Mouse (Mus musculus): ENCODE measurements around the gene Hdac8. TPM values are rescaled to one million over a fixed set of nuclear protein-coding genes. Genes with fewer than 3 reads are reported as not detected.

Hdac8 gene
- polyA plus RNA-seq, 1 experiment from 2014 or later = 2.5 TPM

DNA sequence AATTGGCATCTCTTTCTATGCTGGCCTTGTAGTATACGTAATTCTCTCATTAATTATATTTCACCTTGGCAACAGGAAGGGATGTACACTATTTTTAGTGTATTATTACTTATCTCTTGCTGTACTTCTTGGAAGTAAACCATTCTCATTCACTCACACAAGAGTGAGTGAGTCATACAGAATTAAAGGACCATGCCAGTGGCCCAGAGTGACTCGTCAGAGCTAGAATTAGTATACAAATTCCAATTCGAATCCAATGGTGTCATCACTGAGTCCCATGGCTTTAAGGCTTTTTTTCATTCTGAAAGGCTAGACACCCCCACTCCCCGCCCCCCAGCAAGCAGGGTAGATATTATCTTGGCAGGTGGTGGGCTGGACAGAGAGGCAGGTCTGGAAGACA lies 88.2 kb downstream of the Hdac8 start:
- DNase-seq (no peak), ATAC-seq (ENCODE audit: low read depth) (no peak)
- Histone ChIP-seq H3K4me3 (replicated peaks) (no peak overlapping the region), H3K27ac (no peak overlapping the region), H3K9ac (no peak overlapping the region), H3K27me3 (peaks cover 5% of the 10 kb centered on the region; the same call in 1 of the 2 replicates), H3K36me3 (no peaks in the 10 kb centered on the region), H3K4me2 (no peak overlapping the region), H3K9me3 (replicated peaks) (no peaks in the 10 kb centered on the region), H3K4me1 (replicated peaks) (no peaks in the 10 kb centered on the region)
- 69% methylated on average over 4 of the region's 4 CpGs for WGBS (ENCODE audit: insufficient replicate concordance)

DNA sequence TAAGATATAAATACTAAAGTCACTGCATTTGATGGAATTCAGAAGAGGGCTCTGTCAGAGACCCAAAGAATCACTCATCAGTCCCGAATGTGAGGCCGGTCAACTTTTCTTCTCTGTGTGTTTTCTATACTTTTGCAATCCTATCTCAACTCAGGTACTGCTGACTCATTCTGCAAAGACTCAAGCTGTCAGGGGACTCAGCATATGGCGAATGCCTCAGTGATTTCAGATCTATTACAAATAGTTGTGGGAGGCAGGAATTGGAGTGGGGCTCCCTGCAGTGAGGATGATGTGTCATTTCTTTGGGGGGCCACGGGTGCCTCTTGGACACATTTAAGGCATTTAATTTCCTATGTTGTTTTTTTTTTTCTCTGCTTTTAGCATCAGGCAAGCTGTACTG lies 88.8 kb downstream of the Hdac8 start:
- Histone ChIP-seq H3K9me3 (replicated peaks) (no peaks in the 10 kb centered on the region), H3K27me3 (peaks cover 5% of the 10 kb centered on the region; the same call in 1 of the 2 replicates), H3K4me1 (replicated peaks) (no peaks in the 10 kb centered on the region), H3K4me2 (no peak overlapping the region), H3K9ac (no peak overlapping the region), H3K27ac (no peak overlapping the region), H3K4me3 (replicated peaks) (no peak overlapping the region), H3K36me3 (no peaks in the 10 kb centered on the region)
- 52% methylated on average over 4 of the region's 4 CpGs for WGBS (ENCODE audit: insufficient replicate concordance)
- no peak for ATAC-seq (ENCODE audit: low read depth)
- no peak for DNase-seq

DNA sequence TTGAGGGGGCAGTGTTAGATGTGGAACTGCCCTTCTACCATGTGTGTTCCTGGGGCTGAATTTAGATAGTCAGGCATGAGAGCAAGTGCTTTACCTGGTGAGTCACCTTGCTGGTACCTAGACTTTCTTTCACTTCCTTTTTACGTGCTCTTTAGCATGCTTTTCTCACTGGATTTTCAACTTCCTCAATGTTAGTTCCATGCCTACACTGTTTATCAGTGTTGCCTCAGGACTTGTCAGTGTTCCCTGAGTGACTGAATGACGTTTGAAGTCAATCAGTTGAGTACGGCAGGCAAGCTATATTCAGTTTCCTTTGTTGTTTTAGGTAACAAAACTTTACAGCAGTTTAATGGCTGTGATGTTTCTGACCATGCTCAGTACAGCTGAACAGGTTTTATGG lies 120.4 kb downstream of the Hdac8 start:
- WGBS (ENCODE audit: insufficient replicate concordance) = 31% methylated on average over 3 of the region's 3 CpGs
- H3K4me1 ChIP-seq (replicated peaks) = no peaks in the 10 kb centered on the region
- H3K9ac ChIP-seq = no peak overlapping the region
- ATAC-seq (ENCODE audit: low read depth) (no peak), DNase-seq (no peak)
- no peak overlapping the region for H3K27ac ChIP-seq
- H3K36me3 ChIP-seq = no peaks in the 10 kb centered on the region
- peaks cover 4% of the 10 kb centered on the region; the same call in 1 of the 2 replicates for H3K27me3 ChIP-seq
- no peak overlapping the region for H3K4me3 ChIP-seq (replicated peaks)
- H3K4me2 ChIP-seq = no peak overlapping the region
- H3K9me3 ChIP-seq (replicated peaks) = no peaks in the 10 kb centered on the region

DNA sequence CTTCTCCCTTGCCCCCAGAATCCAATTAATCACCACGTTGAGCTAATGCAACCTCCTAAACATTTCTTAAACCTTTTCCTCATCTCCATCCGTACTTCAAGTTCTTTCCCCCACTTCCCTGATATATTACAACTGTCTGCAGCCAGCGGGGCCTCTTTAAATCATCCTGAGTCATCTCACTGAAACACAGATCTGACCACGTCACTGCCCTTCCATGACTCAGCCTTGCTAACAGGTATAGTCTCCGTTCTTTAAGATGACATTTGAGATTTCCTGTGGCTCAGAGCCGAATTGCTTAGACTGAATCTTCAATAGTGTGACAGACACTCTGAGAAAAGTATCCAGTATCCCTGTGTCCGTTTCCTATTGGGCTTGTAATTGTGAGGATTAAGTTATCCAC lies 122.0 kb downstream of the Hdac8 start:
- Histone ChIP-seq H3K27ac (no peak overlapping the region), H3K4me3 (replicated peaks) (no peak overlapping the region), H3K27me3 (peaks cover 4% of the 10 kb centered on the region; the same call in 1 of the 2 replicates), H3K36me3 (no peaks in the 10 kb centered on the region), H3K4me1 (replicated peaks) (no peaks in the 10 kb centered on the region), H3K4me2 (no peak overlapping the region), H3K9me3 (replicated peaks) (no peaks in the 10 kb centered on the region), H3K9ac (no peak overlapping the region)
- no peak for ATAC-seq (ENCODE audit: low read depth)
- no peak for DNase-seq
- 54% methylated on average over 7 of the region's 7 CpGs for WGBS (ENCODE audit: insufficient replicate concordance)

DNA sequence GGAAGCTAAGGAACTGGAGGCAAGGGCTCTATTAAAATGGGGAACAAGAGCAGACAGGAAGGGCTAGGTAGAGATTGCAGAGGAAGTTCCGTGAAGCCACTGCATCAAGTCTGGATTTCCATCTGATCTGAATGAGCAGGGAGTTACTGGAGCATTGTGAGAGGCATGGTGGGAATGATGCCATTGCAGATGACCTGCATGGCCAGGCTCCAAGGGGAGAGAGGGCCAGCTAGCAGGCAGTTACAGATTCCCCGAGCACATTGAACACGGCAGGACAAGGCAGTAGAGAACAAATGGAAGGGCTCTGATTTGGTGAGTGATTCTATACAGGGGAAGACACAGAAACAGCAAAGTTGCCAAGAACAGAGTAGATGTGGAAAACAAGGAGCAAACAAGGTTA lies 138.6 kb downstream of the Hdac8 start:
- no peaks in the 10 kb centered on the region; the same call in 1 of the 2 replicates for H3K4me1 ChIP-seq (replicated peaks)
- H3K27me3 ChIP-seq = 0 out of 2 replicates have a peak, but pooled peaks cover 4% of the 10 kb centered on the region
- ATAC-seq (ENCODE audit: low read depth) (no peak), DNase-seq (no peak)
- no peak overlapping the region for H3K27ac ChIP-seq
- no peaks in the 10 kb centered on the region for H3K9me3 ChIP-seq (replicated peaks)
- no peak overlapping the region for H3K4me2 ChIP-seq
- WGBS (ENCODE audit: insufficient replicate concordance) = 67% methylated on average over 3 of the region's 3 CpGs
- H3K9ac ChIP-seq = no peak overlapping the region
- no peaks in the 10 kb centered on the region for H3K36me3 ChIP-seq
- H3K4me3 ChIP-seq (replicated peaks) = no peak overlapping the region

DNA sequence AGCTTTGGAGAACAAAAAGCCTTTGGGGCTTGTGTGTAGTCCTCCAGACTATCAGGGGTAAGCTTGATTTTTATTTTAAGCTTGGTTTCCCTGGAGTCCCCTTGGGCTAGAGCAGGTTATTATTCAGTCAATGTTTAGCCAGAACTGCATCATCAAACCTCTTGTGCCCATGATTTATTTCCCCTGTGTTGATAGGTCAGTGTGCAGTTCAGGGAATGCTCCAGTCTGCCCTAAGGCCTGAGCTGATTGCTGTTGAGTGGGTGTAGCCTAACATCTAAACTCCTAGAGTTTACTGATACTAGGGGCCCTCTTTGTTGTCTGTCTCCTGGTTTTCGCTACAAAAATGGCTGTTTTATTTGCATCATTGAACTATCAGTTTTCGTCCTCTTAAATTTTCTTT lies 142.9 kb downstream of the Hdac8 start:
- H3K27me3 ChIP-seq = no peaks in the 10 kb centered on the region
- H3K27ac ChIP-seq = no peak overlapping the region
- H3K4me3 ChIP-seq (replicated peaks) = no peak overlapping the region
- no peaks in the 10 kb centered on the region for H3K36me3 ChIP-seq
- no peak overlapping the region for H3K4me2 ChIP-seq
- no peaks in the 10 kb centered on the region for H3K9me3 ChIP-seq (replicated peaks)
- 63% methylated on average over 2 of the region's 2 CpGs for WGBS (ENCODE audit: insufficient replicate concordance)
- DNase-seq = no peak
- ATAC-seq (ENCODE audit: low read depth) = no peak
- no peaks in the 10 kb centered on the region; the same call in 1 of the 2 replicates for H3K4me1 ChIP-seq (replicated peaks)
- H3K9ac ChIP-seq = no peak overlapping the region

DNA sequence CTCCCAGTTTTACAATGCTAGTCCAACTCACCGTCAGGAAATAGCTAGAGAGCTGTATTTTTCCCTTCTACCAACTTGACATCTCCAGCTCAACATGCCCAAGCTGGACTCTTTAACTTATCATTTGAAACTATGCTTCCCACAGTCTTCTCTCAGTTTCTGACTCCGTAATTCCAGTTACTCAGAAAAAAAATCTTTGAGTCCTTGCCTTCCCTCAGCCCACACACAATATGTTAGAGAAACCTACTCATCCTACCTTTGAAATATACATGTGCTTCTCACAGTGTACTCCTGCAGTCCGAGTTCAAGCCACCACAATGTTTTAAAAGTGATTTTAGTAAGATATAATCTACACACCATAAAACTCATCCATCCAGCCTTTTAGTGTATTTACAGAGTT lies 151.7 kb downstream of the Hdac8 start:
- no peak overlapping the region for H3K9ac ChIP-seq
- no peak overlapping the region for H3K4me2 ChIP-seq
- no peak overlapping the region for H3K27ac ChIP-seq
- no peak overlapping the region for H3K4me3 ChIP-seq (replicated peaks)
- H3K27me3 ChIP-seq = no peaks in the 10 kb centered on the region; the same call in 1 of the 2 replicates
- ATAC-seq (ENCODE audit: low read depth) (no peak), DNase-seq (no peak)
- WGBS (ENCODE audit: insufficient replicate concordance) = 62% methylated on average over 3 of the region's 3 CpGs
- no peaks in the 10 kb centered on the region for H3K4me1 ChIP-seq (replicated peaks)
- H3K9me3 ChIP-seq (replicated peaks) = no peaks in the 10 kb centered on the region
- H3K36me3 ChIP-seq = no peaks in the 10 kb centered on the region

DNA sequence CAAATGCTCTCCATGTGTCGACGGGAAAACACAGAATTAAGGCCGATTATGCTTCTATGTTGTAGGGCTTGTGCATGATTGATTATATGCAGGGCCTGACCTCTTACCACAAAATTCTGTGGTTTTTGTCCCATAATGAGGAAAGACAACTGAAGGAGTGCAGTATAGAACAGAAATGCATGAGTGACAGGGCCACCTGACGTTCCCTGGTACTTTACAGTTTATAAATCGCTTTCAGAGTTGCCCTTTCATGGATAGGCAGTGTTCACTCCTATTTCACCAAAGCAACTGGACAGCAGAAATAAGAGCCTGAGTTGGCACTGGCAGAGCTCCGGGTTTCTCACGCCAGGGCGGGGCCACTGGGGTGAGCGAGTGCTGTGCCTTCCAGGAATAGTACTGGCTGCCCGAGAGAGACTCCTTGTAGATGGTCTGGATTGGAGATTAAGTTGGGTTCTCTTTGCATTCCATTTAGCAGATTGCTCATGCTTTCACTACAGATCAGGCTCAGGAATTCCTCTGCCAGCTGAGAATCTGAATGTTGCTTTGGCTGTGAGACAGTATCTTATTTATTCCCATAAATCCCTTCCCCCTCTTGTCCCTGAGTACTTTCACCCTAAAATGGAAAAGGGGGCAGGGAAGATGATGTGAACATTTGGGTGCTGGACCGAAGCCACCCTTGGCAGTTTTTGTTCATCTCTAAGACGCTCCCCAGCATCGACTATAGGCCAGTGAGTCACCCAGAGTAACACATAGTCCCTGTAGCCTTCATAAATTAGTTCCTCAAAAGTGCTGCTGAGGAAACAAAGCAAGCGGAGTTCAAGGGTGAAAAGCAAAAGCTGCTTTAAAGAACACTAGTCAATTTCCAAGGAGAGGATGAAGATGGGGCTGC lies 155.1 kb downstream of the Hdac8 start:
- Histone ChIP-seq H3K4me1 (replicated peaks) (no peaks in the 10 kb centered on the region), H3K9me3 (replicated peaks) (no peaks in the 10 kb centered on the region), H3K4me2 (no peak overlapping the region), H3K27me3 (no peaks in the 10 kb centered on the region; the same call in 1 of the 2 replicates), H3K4me3 (replicated peaks) (no peak overlapping the region), H3K27ac (no peak overlapping the region), H3K9ac (no peak overlapping the region), H3K36me3 (no peaks in the 10 kb centered on the region)
- 79% methylated on average over 14 of the region's 14 CpGs for WGBS (ENCODE audit: insufficient replicate concordance)
- ATAC-seq (ENCODE audit: low read depth) (no peak), DNase-seq (no peak)

DNA sequence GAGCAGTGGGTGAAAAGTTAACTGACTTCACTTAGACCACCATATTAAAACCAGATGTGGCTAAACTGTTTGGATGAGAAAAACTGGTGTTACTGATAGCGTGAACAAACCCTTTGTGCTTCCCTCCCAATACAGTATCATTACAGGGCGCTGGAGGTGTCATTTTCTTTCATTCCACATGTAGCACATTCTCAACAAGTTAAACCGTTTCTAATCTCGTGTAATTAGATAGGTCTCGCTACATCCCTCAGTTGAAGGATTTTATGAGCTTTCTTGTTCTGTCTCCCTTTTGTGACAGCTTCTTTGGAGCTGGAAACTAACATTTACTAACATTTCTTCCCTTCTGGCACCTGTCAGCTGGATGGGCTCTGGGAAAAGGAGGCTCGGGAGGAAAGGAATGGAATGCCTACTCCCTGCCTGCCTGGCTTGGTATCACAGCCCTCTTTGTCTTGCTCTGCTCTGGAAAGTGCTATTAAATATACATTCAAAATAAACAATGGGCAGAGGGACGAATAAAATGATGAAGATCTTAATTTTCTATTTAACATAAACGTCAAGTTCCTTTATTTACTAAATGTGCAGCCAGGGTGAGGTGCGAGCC lies 156.2 kb downstream of the Hdac8 start:
- Histone ChIP-seq H3K27ac (no peak overlapping the region), H3K9me3 (replicated peaks) (no peaks in the 10 kb centered on the region), H3K36me3 (no peaks in the 10 kb centered on the region), H3K9ac (no peak overlapping the region), H3K4me2 (no peak overlapping the region), H3K4me3 (replicated peaks) (no peak overlapping the region), H3K4me1 (replicated peaks) (no peaks in the 10 kb centered on the region), H3K27me3 (no peaks in the 10 kb centered on the region; the same call in 1 of the 2 replicates)
- DNase-seq (no peak), ATAC-seq (ENCODE audit: low read depth) (no peak)
- WGBS (ENCODE audit: insufficient replicate concordance) = 66% methylated on average over 9 of the region's 9 CpGs

DNA sequence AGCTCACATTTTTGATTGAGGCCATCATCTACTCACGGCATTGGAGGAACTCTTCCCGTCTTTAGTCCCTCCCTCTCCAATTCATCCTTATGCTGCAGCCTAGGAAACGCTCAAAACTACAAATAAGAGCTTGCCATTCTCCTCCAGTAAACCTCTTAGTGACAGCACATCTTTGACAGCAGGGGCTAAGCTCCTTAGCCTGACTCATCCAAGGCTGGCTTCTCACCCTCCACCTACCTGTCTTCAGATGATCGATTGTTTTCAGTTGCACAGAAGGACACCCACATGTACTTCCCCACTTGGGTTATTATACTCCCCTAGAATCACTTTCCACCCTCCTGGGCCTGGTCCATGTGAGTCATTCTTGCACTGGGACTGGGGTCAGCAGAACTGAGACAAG lies 163.5 kb downstream of the Hdac8 start:
- H3K4me3 ChIP-seq (replicated peaks) = no peak overlapping the region
- ATAC-seq (ENCODE audit: low read depth) (no peak), DNase-seq (no peak)
- no peak overlapping the region for H3K27ac ChIP-seq
- peaks cover 8% of the 10 kb centered on the region; the same call in 1 of the 2 replicates for H3K27me3 ChIP-seq
- no peaks in the 10 kb centered on the region for H3K9me3 ChIP-seq (replicated peaks)
- H3K4me2 ChIP-seq = no peak overlapping the region
- H3K9ac ChIP-seq = no peak overlapping the region
- 69% methylated on average over 4 of the region's 4 CpGs for WGBS (ENCODE audit: insufficient replicate concordance)
- H3K4me1 ChIP-seq (replicated peaks) = no peaks in the 10 kb centered on the region
- no peaks in the 10 kb centered on the region for H3K36me3 ChIP-seq

DNA sequence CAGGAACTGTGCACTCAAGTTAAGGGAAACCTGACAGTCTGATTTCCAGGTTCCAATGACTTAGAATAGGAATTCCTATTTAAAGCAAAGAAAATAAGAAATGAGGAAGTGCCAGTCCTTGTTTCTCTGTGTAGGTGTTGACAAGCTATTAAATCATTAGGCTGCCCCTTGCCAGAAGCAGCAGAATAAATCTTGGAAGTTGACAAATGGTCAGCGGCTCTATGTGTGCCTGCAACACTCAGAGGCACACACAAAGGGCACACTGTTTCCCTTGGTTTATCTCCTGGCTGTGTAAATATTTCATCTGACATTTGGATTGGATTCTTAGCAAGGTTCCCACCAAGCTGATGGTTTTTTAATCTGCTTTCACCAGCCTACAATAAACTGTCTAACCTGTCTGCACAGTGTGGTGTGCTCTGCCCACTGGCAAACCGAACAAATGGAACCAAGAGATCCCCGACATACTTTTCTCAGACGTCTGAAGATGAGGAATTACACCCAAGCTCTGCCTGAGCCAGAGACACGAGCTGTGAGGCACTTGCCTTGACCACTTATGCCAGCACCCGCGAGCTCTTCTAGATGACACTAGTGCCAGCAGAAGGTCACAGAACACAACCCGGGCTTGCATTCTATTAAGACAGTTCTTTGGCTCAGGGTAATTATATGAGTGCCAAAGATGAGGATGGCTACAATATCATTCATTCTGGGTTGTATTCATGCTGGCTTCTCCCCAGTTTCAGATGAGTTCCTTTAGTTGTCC lies 165.6 kb downstream of the Hdac8 start:
- Histone ChIP-seq H3K36me3 (no peaks in the 10 kb centered on the region), H3K4me3 (replicated peaks) (no peak overlapping the region), H3K9ac (no peak overlapping the region), H3K27me3 (peaks cover 8% of the 10 kb centered on the region; the same call in 1 of the 2 replicates), H3K4me2 (no peak overlapping the region), H3K4me1 (replicated peaks) (no peaks in the 10 kb centered on the region), H3K9me3 (replicated peaks) (no peaks in the 10 kb centered on the region), H3K27ac (no peak overlapping the region)
- no peak for DNase-seq
- WGBS (ENCODE audit: insufficient replicate concordance) = 56% methylated on average over 8 of the region's 8 CpGs
- ATAC-seq (ENCODE audit: low read depth) = no peak

Data from liver, embryonic 13.5 days (tissue).